Mouse (Mus musculus): ENCODE data around the gene Cnrip1.

DNA sequence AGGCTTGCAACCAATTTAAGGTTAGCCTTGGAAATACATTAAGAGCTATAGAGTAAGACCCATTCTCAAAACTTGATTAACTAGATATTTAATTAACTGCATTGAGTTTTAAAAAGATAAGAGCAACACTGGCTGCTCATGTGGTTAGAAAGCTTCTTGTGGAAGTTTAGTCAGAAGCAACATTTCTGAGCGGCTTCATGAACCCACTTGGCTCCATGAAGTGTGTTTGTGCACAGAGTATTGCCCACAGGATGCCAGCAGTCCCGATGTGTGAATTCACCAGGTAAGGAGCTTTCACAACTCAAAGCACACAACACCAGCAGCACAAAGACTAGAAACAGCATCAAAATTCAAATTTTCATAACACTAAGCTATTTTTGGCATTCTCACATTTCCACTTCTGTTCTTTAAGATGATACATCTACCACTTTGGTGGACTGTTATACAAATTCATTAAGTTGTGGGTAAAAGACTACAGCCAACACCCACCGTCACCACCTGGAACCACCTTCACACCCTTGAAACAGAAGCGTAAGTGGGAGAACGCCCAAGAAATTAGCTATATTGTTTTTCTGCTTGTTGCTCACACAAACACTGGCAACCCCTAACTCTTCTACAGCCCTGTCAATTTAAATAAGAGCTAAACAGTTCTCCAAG is 43.7 kb upstream of the Cnrip1 start:
- TF ChIP-seq CTCF (conservative IDR thresholded peaks at IDR 0.05; ENCODE audit: low read length) (no peak), POU5F1 (IDR thresholded peaks at IDR 0.05; ENCODE audit: borderline replicate concordance, low read length) (no peak)

Data from E14TG2a.4 (cell line).